Comparison of ENCODE assay signal across 14 mouse cellular contexts in genomic region chr8:120002348-120002747, GRCm38 (mm10). TPM values are rescaled to one million over a fixed set of nuclear protein-coding genes. Genes with fewer than 3 reads are reported as not detected.
A peak's percentile ranks its signal among the peaks of the same experiment; 100 is the strongest.
DNase-seq lines count a peak whose midpoint lies in the region; ATAC-seq lines count a peak whose summit lies in the region.
"Had no signal": no experiment of that assay in that cellular context is flagged by ENCODE, and none has a peak within 500 bp of the region (broad histone marks: within the 10 kb centered on the region; RNA-seq: fewer than 3 reads in every experiment).

No protein-coding gene starts in this region.

- H3K27ac ChIP-seq in intestine, embryonic 16.5 days (ENCODE audit: low read length) = peak overlapping the region; percentile 30
- H3K27ac ChIP-seq: heart, adult 2 months had no signal

- no peaks in the 10 kb centered on the region for H3K27me3 ChIP-seq in intestine, embryonic 16.5 days (replicated peaks; ENCODE audit: control insufficient read depth, insufficient read depth, low read length)
- H3K27me3 ChIP-seq: Patski had no signal

- DNase-seq in kidney, adult 18-20 months = peak; percentile 47
- DNase-seq in kidney, postnatal 14 days = no peak
- peak; percentile 51 for DNase-seq in ovary, postnatal 36 days (ENCODE audit: low spot score)
- no peak for DNase-seq in ovary, postnatal 10 days (ENCODE audit: low spot score)
- DNase-seq in embryo, embryonic 10 days (ENCODE audit: low spot score) = no peak
- DNase-seq in left cerebral cortex, adult 8-10 months (ENCODE audit: low spot score in 2 of 2) = no peak
- DNase-seq: cerebellum, adult 11 months; heart, adult 2 months; heart, postnatal 36 days; liver; right cerebral cortex, postnatal 25 days had no signal

- H3K9me3 ChIP-seq in intestine, embryonic 16.5 days (ENCODE audit: control insufficient read depth, low read length) = no peaks in the 10 kb centered on the region

- WGBS in intestine, embryonic 16.5 days = 50% methylated on average over 9 of the region's 9 CpGs

- H3K4me1 ChIP-seq in intestine, embryonic 16.5 days (ENCODE audit: control insufficient read depth, insufficient read depth, low read length) = peaks cover 22% of the 10 kb centered on the region

- H3K9ac ChIP-seq in intestine, embryonic 16.5 days (ENCODE audit: low read depth, low read length) = no peak overlapping the region

- no peak for ATAC-seq in intestine, embryonic 16.5 days
- ATAC-seq: Patski had no signal

- no peaks in the 10 kb centered on the region for H3K36me3 ChIP-seq in intestine, embryonic 16.5 days (ENCODE audit: control insufficient read depth, insufficient read depth, low read length)

- H3K4me2 ChIP-seq in intestine, embryonic 16.5 days (ENCODE audit: low read depth, low read length) = no peak overlapping the region

- H3K4me3 ChIP-seq in intestine, embryonic 16.5 days (ENCODE audit: low read length) = no peak overlapping the region
- H3K4me3 ChIP-seq: heart, adult 2 months had no signal

RNA-seq across cellular contexts. Expression of gene Crispld2, which starts 10.1 kb away (rescaled TPM):
- 20.8 and 23.1 TPM in 2 replicates for polyA plus RNA-seq in intestine, embryonic 16.5 days (2015; fragmentation: Nextera tagmentation; extraction: Ambion mirVana)
- 1 to 10 TPM; 2.3 to 2.9 (median 2.5) TPM for total RNA-seq in left cerebral cortex, adult 8-10 months (2022)
- total RNA-seq: monocyte, adult 5-6 weeks had no signal

Comparison
In these comparisons a context has a peak if more than half of its experiments do, and no peak if none do; other contexts are left out.
1. DNase-seq: peak in kidney, adult 18-20 months (single experiment) and ovary, postnatal 36 days (single experiment); none in kidney, postnatal 14 days (single experiment), ovary, postnatal 10 days (single experiment), embryo, embryonic 10 days (single experiment) and left cerebral cortex, adult 8-10 months (0 of 2).